Mouse (Mus musculus): ENCODE measurements at regions not wholly inside any gene's neighbourhood (a gene's known extent, or its start where the extent isn't known, plus 50 kb on each side); places are given as distances from the start of the nearest gene placed in this dataset.

GRCm38 (mm10) chr12:59724951-59725350 lies 505.4 kb upstream of the Fbxo33 start:
- TF ChIP-seq CTCF (IDR thresholded peaks at IDR 0.05; ENCODE audit: insufficient read depth, low read length), result no peak
- TF ChIP-seq POLR2A (IDR thresholded peaks at IDR 0.05; ENCODE audit: borderline replicate concordance, extremely low read depth, low read depth, low read length), result no peak
